Mouse (Mus musculus): ENCODE measurements around the gene Dlk1. TPM values are rescaled to one million over a fixed set of nuclear protein-coding genes. Genes with fewer than 3 reads are reported as not detected.

Gene Dlk1
- polyA plus RNA-seq, 1 experiment from 2014 or later = 96.8 TPM

- no peak overlapping the region for H3K4me2 ChIP-seq
- H3K4me3 ChIP-seq (replicated peaks) = no peak overlapping the region
- H3K4me1 ChIP-seq = peaks cover 21% of the 10 kb centered on the region
- ATAC-seq (ENCODE audit: low FRiP score) = no peak
- no peaks in the 10 kb centered on the region for H3K9me3 ChIP-seq (replicated peaks)
- 0 out of 2 replicates have a peak, but pooled peaks cover 5% of the 10 kb centered on the region for H3K27me3 ChIP-seq (replicated peaks)
- H3K36me3 ChIP-seq = no peaks in the 10 kb centered on the region
- WGBS = 44% methylated on average over 13 of the region's 13 CpGs
- no peak overlapping the region for H3K27ac ChIP-seq (replicated peaks)
- no peak overlapping the region for H3K9ac ChIP-seq (replicated peaks)
Observed at GRCm38 (mm10) chr12:109512151-109512907, 59.7 kb downstream of the Dlk1 start.

Other genes starting within 250 kb of the Dlk1 start
- gene Rtl1, start 147.5 kb downstream of the Dlk1 start, polyA plus RNA-seq (2015; fragmentation: Nextera tagmentation; extraction: Ambion mirVana) = 1.7 and 2.6 TPM in 2 replicates

Measured in neural tube, embryonic 15.5 days (tissue).